Mouse (Mus musculus) cerebellum, adult 18-20 months (tissue): Measurements from ENCODE around the gene Slc7a1.

Experiments
- DNase-seq, 2 experiments: peaks; one replicate each; pipeline ENCODE4 v3.0.0; 2021

The Slc7a1 gene

GRCm38 (mm10) chr5:148389007-148389970 is 10.4 kb downstream of the Slc7a1 start:
- no peak for DNase-seq

GRCm38 (mm10) chr5:148388251-148389006 is 11.3 kb downstream of the Slc7a1 start:
- no peak for DNase-seq

- DNase-seq = no peak
Observed at GRCm38 (mm10) chr5:148387820-148388219, 11.9 kb downstream of the Slc7a1 start.

GRCm38 (mm10) chr5:148386471-148386870 is 13.2 kb downstream of the Slc7a1 start:
- no peak for DNase-seq

- peak in 1 of 2 experiments; percentile 10 for DNase-seq
Observed at GRCm38 (mm10) chr5:148384501-148385055, 15.1 kb downstream of the Slc7a1 start.

GRCm38 (mm10) chr5:148383841-148384500 is 15.7 kb downstream of the Slc7a1 start:
- no peak for DNase-seq

GRCm38 (mm10) chr5:148381083-148381482 is 18.6 kb downstream of the Slc7a1 start:
- DNase-seq = no peak

- DNase-seq = no peak
Observed at GRCm38 (mm10) chr5:148380246-148380504, 19.5 kb downstream of the Slc7a1 start.

- no peak for DNase-seq
Observed at GRCm38 (mm10) chr5:148379455-148380245, 20.1 kb downstream of the Slc7a1 start.

- no peak for DNase-seq
Observed at GRCm38 (mm10) chr5:148378707-148379106, 21.0 kb downstream of the Slc7a1 start.

- no peak for DNase-seq
Observed at GRCm38 (mm10) chr5:148378232-148378508, 21.5 kb downstream of the Slc7a1 start.

- no peak for DNase-seq
Observed at GRCm38 (mm10) chr5:148377439-148378231, 22.1 kb downstream of the Slc7a1 start.

- no peak for DNase-seq
Observed at GRCm38 (mm10) chr5:148376358-148376757, 23.3 kb downstream of the Slc7a1 start.

- DNase-seq = no peak
Observed at GRCm38 (mm10) chr5:148375480-148375879, 24.2 kb downstream of the Slc7a1 start.

- no peak for DNase-seq
Observed at GRCm38 (mm10) chr5:148373092-148373685, 26.5 kb downstream of the Slc7a1 start.

- DNase-seq = no peak
Observed at GRCm38 (mm10) chr5:148372005-148372917, 27.4 kb downstream of the Slc7a1 start.

- no peak for DNase-seq
Observed at GRCm38 (mm10) chr5:148371375-148371774, 28.3 kb downstream of the Slc7a1 start.

GRCm38 (mm10) chr5:148370624-148371023 is 29.1 kb downstream of the Slc7a1 start:
- no peak for DNase-seq

GRCm38 (mm10) chr5:148369178-148369577 is 30.5 kb downstream of the Slc7a1 start:
- DNase-seq = no peak

- DNase-seq = no peak
Observed at GRCm38 (mm10) chr5:148367816-148368215, 31.9 kb downstream of the Slc7a1 start.
